Mouse (Mus musculus): ENCODE results near the gene Baz1a.
"Not testable (repeated sequence)": the region's sequence is repeated elsewhere in the genome, so short reads cannot be mapped to it uniquely, and the experiment has no call there.

The Baz1a gene

DNA sequence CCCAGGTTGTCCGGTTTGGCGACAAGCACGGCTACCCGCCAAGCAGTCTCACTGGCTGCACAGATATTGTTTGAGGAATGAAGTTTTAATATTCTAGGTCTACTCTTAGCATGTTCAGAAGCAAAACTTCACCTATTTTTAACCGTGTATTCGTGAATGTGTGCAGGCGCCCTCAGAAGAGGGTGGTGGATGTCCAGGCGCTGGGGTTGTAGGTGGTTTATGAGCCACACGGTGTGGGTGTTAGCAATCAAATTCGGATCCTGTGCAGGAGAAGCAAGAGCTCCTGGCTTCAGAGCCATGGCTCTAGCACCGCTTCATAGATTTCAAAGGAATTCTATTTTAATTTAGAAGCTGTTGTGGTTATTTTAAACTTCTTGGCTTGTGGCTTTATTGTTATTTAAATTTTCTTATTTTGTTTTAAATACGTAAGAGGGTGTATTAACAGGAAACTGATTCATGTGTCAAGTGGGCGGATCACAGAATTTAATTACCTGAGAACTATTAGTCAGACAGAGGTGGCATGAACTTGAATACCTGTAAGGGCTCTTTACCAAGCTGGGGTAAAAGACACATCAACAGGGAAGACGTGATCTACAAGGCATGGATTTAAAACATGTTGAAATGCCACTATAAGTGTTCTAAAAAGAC is 6.7 kb downstream of the Baz1a start:
- DNase-seq, result no peak

DNA sequence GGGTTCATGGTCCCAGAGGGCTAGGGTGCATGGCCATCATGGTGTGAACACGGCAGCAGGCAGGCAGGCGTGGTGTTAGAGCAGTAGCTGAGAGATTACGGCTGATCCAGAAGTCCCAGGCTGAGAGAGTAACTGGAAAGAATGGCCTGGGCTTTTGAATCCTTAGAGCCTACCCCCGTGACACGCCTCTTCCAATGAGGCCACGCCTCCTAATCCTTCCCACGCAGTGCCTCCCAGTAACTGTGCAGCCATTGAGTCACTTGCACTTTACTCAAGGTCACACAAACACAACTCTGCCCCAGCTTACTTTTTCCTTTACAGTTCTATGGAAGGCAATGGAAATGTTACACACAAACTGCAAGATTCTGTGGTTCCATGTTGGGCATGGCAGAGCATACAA is 8.1 kb downstream of the Baz1a start:
- no peak for DNase-seq

DNA sequence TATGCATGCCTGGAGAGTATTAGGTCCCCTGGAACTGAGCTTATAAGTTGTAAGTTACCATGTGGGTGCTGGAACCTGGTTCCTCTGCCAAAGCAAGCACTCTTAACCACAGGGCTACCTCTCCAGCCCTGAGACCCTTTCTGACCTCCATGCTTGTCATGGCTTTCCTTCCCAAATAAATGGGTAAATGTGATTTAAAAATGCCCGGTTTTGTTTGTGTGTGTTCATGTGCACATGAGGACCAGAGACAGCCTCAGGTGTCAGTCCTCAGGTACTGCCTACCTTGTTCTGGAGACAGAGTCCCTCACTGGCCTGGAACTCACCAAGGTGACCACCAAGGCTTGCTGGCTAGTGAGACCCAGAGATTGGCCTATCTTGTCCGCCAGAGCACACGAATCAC is 9.8 kb downstream of the Baz1a start:
- no peak for DNase-seq

DNA sequence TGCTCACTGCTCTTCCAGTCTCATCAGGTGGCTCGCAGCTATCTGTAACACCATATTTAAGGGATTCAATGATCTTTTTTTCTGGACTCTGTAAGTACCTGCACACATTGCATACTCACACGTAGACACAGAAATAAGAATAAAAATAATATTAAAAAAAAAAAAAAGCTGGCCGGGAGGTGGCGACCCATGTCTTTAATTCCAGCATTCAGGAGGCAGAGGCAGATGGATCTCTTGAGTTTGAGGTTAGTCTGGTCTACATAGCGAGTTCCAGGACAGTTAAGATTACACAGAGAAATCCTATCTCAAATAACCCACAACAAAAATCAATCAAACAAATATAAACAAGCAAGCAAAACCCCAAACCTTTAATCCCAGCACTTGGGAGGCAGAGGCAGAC is 10.3 kb downstream of the Baz1a start:
- DNase-seq, result no peak

DNA sequence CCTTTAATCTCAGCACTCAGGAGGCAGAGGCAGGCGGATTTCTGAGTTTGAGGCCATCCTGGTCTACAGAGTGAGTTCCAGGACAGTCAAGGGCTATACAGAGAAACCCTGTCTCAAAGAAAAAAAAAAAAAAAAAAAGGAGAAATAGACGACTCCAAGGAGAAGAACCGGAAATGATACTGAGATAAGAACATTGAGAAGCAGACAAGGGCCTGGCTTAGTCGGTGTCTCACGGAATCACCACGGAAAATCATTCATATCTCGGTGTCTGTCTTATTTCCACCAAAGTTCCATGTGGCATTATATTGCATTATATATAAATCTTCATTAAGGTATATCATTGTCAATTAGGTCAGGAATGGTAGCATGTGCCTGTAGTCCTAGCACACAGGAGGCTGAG is 11.6 kb downstream of the Baz1a start:
- not testable (repeated sequence) for DNase-seq

DNA sequence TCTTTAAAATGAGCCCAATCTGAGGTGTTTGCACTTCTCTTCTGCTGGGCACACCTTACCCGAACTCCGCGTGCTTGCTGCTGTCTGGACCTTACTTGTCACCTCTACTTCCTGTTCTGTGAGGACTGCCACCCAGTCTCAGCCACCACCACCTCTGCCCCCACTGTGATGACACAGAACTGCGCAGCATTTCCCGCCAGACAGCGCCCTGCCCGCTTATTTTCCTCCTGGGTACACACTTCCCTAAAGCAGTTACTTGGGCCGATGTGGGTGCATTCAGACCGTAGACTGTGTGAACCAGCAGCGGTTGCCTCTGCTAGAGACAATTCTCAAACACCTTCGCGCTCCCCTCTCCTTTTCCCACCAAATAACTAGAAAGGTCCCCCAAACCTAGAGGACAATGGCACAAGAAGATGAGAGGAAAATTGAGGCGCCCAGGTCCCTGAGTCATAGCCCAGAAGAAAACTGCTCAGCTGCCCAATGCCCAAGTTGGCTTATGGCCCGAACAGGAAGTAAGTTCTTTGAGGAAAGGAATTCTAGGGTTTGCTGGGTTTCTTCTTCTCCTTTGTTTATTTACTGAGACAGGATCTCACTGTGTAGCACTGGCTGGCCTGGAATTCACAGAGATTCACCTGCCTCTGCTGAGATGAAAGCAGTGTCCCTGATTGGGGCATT is 15.0 kb downstream of the Baz1a start:
- DNase-seq, result peak; percentile 68 to 78

DNA sequence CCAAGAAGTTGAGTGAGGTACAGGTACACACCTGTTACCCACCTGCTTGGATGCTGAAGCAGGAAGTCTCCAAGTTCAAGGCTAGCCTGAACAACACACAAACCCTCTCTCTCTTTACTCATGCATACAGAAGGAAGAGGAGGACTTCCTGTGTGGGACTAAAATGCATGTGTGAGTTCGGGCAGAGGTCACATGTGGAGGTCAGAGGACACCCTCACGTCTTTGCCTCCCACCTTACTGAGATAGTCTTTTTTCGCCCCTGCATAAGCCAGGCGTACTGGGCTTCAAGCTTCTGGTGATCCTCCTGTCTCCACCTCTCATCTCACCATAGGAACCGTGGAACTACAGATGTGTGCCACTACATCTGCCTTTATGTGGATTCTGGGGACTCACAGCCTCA is 15.7 kb downstream of the Baz1a start:
- DNase-seq, result no peak

DNA sequence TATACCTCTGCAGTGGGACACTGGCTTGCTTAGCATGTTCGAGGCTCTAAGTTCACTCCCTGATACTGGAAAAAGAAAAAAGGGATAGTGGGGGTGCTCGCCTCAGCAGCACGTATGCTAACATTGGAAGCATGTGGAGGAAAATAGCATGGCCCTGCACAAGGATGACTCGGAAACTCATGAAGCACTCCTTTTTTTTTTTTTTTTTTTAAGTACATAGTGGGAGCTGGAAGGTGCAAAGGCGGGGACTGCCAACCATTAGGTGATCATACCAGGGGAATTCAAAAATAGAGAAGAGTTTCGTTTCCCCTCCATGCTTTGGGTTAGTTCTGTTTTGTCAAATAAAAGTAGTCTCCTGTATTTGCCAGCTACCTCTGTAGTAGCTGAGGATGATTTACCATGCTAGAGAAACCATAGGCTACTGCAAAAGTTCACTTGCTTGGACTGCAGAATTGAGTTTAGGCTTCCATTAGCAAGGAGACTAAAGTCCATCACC is 17.1 kb downstream of the Baz1a start:
- DNase-seq, result no peak

DNA sequence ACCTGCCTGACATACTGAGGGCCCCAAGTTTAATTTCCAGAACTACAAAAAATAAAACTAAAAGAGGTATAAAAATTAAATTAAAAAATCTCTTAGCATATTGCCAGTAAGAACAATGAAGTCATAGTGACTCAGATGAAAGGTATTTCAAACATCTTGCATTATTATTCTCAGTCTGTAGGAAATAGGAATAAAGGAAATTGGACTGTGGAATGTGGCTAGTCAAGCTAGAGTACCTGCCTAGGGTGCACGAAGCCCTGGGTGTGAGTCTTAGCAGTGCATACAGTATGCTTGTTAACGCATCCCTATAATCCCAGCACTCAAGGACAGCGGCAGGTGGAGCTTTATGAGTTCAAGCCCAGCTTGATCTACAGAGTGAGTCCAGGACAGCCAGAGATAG is 18.2 kb downstream of the Baz1a start:
- DNase-seq, result no peak

DNA sequence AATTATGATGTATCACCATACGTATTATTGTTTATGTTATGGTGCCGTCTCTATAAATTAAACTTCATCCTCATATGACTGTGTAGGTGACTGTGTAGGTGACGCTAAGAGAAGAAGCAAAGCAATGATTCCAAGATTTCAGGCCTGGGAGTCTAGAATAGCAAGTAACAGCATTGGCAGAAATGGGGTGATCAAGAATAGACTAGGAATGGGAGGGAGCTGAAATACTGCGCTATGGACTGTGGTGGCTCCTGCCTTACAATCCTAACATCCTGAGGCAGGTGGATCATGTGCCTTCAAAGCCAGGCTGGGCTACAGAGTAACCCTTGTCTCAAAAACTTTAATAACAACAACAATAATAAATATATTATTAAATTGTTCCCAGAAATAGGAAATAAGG is 19.7 kb downstream of the Baz1a start:
- no peak for DNase-seq

DNA sequence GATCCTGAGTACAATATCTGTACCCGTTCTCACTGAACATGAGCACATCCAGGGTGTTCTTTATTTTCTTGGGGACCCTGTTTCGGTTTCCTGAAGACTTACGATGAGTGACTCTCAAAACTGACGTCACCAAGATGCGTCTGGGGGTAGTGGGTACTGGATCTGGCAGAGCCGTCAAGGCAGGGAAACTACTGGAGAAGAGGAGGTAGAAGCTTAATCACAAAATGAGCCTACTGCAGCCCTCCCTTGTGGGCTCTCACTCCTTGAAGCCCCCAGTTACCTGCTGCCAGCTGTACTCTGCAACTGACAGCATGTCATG is 20.1 kb downstream of the Baz1a start:
- no peak for DNase-seq

DNA sequence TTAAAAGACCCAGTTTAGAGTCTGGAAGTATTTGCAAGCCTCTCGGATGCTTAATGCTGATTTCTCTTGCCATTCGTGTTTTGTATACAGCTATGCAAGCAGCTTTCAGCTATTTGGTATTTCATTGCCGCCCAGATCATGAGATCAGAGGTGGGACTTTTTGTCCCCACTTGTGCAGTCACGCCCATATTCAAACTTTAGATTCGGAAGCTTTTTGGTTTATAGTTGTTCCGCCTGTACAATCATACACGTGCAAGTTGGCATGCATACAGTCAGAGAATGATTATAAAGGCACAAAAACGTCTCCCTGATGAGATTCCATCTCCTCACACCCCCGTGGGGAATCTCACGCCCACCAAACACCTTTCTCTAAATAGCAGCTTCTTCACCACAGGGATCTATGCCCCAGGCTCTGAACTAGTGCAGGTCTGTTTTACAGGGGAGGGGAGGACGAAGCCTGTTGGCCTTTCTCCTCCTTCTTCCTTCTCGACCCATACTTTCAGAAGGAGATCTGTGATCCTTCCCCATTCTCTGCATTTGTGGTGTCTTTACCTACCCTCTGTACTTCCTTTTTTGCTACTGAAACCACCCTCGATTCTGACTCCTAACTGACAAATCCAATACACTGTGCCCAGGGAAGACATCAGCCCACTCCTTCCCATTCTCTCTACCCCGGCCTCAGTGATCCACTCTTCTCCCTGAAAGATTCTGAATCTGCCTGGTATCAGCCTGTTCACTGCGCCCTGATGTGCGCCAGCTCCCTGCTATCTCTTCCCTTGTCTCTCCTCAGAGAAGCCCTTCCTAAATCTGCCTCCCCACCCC is 20.7 kb downstream of the Baz1a start:
- no peak for DNase-seq

DNA sequence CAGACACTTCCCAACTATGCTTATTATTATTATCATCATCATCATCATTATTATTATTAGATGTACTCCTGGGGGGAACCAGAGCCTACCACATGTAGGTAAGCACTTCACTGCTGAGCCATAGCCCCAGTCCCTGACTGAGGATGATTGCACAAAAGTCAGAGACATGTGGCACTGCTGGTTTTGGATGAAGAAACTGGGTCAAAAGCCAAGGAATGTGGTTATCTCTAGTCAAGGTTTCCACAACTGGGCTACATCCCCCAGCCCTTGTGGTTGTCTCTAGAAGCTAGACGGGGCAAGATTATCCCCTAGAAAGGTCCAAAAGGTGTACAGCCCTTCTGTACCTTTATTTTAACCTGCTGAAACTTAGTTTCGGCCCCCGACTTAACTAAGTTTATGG is 21.3 kb downstream of the Baz1a start:
- DNase-seq, result no peak

DNA sequence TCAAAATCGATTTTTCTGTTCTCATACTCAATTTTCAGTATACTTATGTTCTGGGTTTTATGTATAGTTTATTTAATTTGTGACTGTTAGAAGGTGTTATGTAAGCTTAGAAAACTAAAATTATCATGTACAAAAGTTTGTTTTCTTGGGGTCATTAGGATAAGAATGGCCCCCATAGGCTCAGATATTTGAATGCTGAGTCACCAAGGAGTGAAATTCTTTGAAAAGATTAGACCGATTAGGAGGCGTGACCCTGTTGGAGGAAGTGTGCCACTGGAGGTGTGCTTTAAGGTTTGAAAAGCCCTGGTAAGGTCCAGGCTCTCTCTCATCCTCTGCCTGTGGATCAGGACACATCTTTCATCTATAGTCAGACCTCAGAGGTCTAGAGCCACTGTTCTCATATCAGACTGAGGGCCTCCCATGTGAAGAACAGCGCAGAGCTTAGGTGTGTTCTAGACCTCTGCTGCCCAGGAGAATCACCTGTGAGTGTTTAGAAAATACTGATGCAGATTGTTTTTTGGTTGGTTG is 25.8 kb downstream of the Baz1a start:
- no peak for DNase-seq

DNA sequence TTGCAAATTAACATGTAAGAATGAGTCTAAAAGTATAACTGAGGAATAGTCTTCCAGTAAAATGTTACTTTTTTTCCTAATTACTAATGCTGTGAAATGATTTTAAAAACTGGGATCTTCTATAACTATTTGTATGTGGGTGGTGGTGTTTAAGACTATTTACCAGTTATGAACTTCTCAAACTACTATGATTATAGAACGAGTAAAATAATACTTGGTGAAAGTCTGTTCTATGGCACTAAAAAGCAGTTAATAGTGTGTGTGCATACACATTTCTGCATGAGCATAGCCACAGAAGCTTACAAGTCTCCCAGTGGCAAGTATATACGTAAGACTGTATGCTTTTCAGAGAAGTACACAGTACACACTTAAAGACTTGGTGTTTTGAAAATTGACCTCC is 27.0 kb downstream of the Baz1a start:
- no peak for DNase-seq

DNA sequence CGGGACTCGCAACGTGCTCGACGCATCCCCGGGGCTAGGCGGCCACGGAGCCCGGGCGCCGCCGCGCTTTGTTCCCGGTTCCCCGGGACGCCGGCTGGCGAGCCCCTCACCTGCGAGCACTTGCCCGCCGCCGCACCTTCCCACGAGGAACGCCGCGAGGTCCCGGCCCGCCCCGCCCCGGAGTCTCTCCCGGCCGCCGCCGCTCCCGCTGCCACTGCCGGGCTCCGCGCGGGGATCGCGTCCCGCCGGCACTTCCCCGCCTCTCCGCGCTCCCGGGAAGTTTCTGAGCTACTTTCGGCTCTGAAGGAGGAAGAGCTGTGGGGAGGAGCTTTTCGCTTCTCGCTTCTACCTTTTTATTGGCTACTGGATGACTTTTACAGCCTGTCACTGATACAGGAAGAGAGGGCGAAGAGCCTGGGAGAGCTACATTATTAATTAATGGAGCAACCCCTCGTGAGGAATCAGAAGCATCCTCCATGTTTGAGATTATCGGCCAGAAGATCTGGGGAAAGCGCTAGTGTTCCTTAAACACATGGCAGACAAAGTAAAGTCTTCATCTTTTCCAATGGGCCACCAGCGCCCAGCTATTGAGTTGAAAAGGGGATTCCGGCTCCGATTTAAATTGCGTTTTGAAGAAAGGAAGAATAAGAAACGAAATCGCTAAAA is 28.0 kb downstream of the Baz1a start, which contains the start of gene Gm20403:
TSS of gene Gm20403 (minus strand) at position 478 of the 666 bp plus-strand sequence.
- DNase-seq, result peak; percentile 64 to 66

DNA sequence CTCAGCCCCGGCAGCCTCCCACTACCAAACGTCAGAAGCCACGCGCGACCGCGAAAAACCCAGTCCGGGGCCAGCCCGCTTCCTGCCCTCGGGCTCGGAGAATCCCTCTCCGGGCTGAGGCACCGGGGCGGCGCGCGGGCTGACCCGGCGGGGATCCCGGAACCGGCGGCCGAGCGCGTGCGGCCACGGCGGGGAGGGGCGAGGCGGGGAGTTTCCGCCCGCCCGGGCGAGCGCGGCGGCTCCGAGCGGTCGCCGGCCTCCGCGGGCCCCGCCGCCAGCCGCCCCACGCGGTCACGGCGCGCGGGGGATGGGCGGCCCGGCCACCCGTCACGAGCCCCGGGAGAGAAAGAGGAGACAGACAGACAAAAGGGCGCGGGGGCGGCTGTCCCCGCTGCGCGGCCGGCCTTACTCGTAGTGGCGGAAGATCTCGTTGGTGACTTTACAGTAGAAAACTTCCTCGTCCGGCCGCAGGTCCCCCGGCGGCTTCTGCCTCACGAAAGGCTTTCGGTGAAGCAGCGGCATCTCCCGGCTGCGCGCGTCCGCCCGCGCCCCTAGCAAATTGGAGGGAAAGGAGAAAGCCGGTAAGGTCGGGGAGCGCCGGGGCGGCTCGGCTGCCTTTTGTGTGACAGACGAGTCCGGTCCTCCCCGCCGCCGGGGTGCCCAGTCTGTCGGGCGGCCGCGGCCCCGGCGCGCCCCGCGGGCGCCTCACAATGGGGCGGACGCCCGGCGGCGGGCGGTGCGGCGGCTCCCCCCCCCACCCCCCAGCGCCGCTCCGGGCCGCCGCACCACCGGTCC is 28.7 kb downstream of the Baz1a start:
- peak; percentile 66 to 71 for DNase-seq

DNA sequence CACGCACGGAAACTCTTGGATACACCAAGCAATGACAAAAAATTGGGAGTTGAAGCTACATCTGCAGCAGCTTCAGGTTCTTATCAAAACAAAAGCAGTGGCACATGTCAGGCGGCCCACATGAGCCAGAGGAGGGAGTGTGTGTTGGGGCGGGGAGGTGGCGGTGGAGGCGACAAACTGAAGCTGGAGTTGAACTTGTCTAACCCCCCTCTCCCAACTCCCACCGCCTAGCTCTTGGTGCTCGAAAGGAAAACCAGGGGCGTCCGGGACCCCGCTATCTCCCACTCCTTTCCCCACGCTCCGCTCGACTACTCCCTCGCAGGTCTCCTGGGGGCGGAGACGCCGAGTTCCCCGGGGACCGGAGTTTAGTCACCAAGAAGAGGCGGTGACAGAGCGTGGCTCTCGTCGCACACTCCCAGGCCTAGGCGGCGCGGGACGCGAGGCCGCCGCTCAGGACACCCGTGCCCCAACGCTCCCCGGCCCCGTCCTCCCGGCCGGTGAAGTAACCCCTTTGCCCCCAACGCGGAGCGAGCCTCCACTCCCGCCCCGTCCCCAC is 29.4 kb downstream of the Baz1a start:
- peak; percentile 67 to 73 for DNase-seq

DNA sequence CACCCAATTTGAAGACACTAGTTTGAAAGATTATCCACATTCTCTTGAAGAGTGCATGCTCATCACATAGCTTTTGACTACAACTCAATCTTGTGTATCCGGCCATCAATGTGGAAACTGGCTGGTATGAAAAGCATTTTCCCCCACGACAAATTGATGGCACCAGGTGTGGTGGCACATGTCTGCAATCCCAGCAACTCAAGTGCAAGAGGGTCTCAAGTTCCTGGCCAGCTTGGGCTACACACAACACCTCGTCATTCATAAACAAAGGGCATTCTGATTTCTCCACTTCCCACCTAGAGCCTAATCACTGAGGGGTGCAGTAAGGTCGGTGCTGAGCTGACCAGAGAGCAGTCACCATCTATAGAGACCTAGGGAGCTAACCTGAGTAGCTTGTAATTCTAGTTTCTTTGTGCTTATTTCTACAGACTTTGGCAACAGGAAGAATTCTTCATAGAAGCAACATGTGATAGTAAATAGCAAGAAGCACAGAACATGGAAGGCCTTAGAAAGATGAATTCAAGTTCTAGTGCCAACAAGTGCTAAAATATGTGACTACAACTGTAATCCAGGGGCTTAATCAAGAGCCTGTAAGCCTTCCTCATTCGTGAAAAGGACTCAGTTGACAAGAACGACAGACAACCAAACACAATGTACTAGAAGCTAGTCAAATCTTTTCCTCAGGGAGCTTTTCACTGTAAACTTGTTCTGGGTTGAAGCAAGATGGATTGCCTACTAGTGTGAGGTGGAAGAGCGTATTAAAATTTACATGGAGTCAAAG is 31.0 kb downstream of the Baz1a start:
- no peak for DNase-seq

DNA sequence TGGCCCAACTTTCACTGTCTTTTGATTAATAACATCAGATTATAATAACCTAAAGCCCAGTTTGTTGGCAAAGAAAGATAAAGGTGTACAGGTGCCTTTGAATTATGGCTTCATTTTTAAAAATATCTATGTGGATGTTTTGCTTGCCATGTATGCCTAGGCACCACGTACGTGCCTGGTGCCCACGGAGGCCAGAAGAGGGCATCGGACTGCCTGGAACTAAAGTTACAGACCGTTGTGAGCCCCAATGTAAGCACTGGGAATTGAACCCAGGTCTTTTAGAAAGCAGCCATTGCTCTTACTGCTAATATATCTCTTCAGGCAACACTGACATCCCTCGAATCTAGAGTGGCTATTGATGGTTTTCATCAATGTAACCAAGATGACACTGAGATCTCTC is 32.2 kb downstream of the Baz1a start:
- no peak for DNase-seq

DNA sequence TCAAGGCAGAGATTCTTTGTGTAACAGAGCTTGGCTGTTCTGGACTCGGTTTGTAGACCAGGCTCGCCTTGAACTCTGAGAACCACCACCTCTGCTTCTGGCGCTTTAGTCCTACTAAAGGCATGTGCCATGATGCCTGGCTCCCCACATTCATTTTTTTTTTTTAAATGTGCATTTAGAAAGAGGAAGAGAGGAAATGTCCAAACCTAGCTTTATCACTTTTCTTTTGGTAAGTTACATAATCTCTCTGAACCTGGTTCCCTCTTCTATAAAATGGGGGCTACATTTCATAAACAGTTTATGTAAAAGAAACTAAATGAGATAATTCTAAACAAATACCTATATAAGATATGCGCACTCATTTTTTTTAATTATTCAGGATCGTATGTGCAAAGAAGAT is 33.2 kb downstream of the Baz1a start:
- DNase-seq, result no peak
